Mouse (Mus musculus) ES-E14 (cell line): ENCODE data around the gene Vps45. TPM values are rescaled to one million over a fixed set of nuclear protein-coding genes. Genes with fewer than 3 reads are reported as not detected.

Experiments used
- DNase-seq: peaks from one replicate; pipeline ENCODE4 v3.0.0-alpha.2; 2013; ENCODE audit warnings: low read depth, low spot score
- H3K27ac ChIP-seq: 2 replicates; pipeline ENCODE4 v1.5.1; 2012; ENCODE audit warnings: low read depth, mild to moderate bottlenecking, low read length, moderate library complexity, mixed read lengths; ENCODE audit not compliant: poor library complexity, insufficient read depth, severe bottlenecking
- H3K36me3 ChIP-seq: 2 replicates; pipeline ENCODE4 v1.6.1; 2012; ENCODE audit warnings: mild to moderate bottlenecking, low read length, moderate library complexity, mixed read lengths; ENCODE audit not compliant: control insufficient read depth, poor library complexity, insufficient read depth, severe bottlenecking
- H3K4me1 ChIP-seq, 2 experiments: fragments of 150-350 bp in 1 of 2; sonication (generic) in 1 of 2; 2 replicates each; pipeline ENCODE4 v1.6.1; 2012; ENCODE audit warnings: low read length in 2 of 2, mild to moderate bottlenecking in 1 of 2, mixed read lengths in 1 of 2; ENCODE audit not compliant: control insufficient read depth in 2 of 2, insufficient read depth in 2 of 2, poor library complexity in 1 of 2
- H3K4me3 ChIP-seq, 2 experiments: fragments of 150-350 bp in 1 of 2; sonication (generic) in 1 of 2; 2 replicates each; pipeline ENCODE4 v1.5.1; 2012; ENCODE audit warnings: low read length in 2 of 2, low read depth in 1 of 2, mild to moderate bottlenecking in 1 of 2, mixed read lengths in 1 of 2; ENCODE audit not compliant: insufficient read depth in 1 of 2, poor library complexity in 1 of 2, severe bottlenecking in 1 of 2
- H3K9ac ChIP-seq: 2 replicates; pipeline ENCODE4 v1.6.1; 2012; ENCODE audit warnings: low read depth, mild to moderate bottlenecking, low read length, mixed read lengths; ENCODE audit not compliant: poor library complexity, insufficient read depth, severe bottlenecking
- H3K9me3 ChIP-seq: fragments of 150-350 bp; sonication (generic); 2 replicates; pipeline ENCODE4 v1.6.1; 2012; ENCODE audit warnings: low read depth, mild to moderate bottlenecking, low read length; ENCODE audit not compliant: control insufficient read depth, insufficient read depth
- CHD2 ChIP-seq: IDR thresholded peaks from 2 replicates; pipeline ENCODE4 v1.6.1; 2014; ENCODE audit warnings: mild to moderate bottlenecking, low read depth, low read length, inconsistent platforms
- HCFC1 ChIP-seq: IDR thresholded peaks from 2 replicates; pipeline ENCODE4 v1.6.1; 2012; ENCODE audit warnings: low read length, inconsistent platforms, borderline replicate concordance; ENCODE audit not compliant: insufficient read depth
- MAFK ChIP-seq: IDR thresholded peaks from 2 replicates; pipeline ENCODE4 v1.6.1; 2014; ENCODE audit warnings: mild to moderate bottlenecking, low read depth, low read length, inconsistent platforms; ENCODE audit not compliant: insufficient read depth
- ZC3H11A ChIP-seq: IDR thresholded peaks from 2 replicates; pipeline ENCODE4 v1.6.1; 2012; ENCODE audit warnings: low read depth, mild to moderate bottlenecking, inconsistent platforms, low read length, borderline replicate concordance
- ZNF384 ChIP-seq: IDR thresholded peaks from 2 replicates; pipeline ENCODE4 v1.6.1; 2012; ENCODE audit warnings: low read depth, low read length, inconsistent platforms
- in situ Hi-C, 2 experiments: fragments of 600-800 bp; cut with MboI; formaldehyde crosslinking; loops; one replicate each; pipeline ENCODE4 v1.15.1; 2025; ENCODE audit warnings: low sequenced_read_pairs in 2 of 2, inconsistent platforms in 1 of 2; ENCODE audit not compliant: unreplicated experiment in 2 of 2
- total RNA-seq: library from RNA; depleted of rRNA; stranded (reverse); fragments of 300-350 nt; gene quantifications from 2 replicates; pipeline ENCODE4 v1.2.3, GENCODE M21; 2012

Gene Vps45
- total RNA-seq, 1 experiment, result 11.9 TPM

- in situ Hi-C loops, result no loop called here
- H3K36me3 ChIP-seq, result no peaks in the 10 kb centered on the region
- no peak for DNase-seq
- H3K9ac ChIP-seq, result no peak overlapping the region
- H3K27ac ChIP-seq, result no peak overlapping the region
- no peak overlapping the region for H3K4me3 ChIP-seq
- TF ChIP-seq MAFK, result no peak
- TF ChIP-seq ZNF384, result no peak
- no peak for TF ChIP-seq HCFC1
- H3K4me1 ChIP-seq, result no peaks in the 10 kb centered on the region; a peak in 1 of 4 replicates
- no peaks in the 10 kb centered on the region for H3K9me3 ChIP-seq
These were observed 57.3 kb downstream of the Vps45 start for GRCm38 (mm10) chr3:96000921-96001501.

GRCm38 (mm10) chr3:96000080-96000632 is 58.1 kb downstream of the Vps45 start:
- in situ Hi-C loops, result no loop called here
- no peak for DNase-seq
- Histone ChIP-seq H3K4me1 (no peaks in the 10 kb centered on the region; a peak in 1 of 4 replicates), H3K36me3 (no peaks in the 10 kb centered on the region), H3K4me3 (no peak overlapping the region), H3K27ac (no peak overlapping the region), H3K9me3 (no peaks in the 10 kb centered on the region), H3K9ac (no peak overlapping the region)
- TF ChIP-seq ZC3H11A (no peak), HCFC1 (no peak), MAFK (no peak), CHD2 (no peak), ZNF384 (no peak)

- TF ChIP-seq HCFC1 (no peak), CHD2 (no peak), ZC3H11A (no peak), MAFK (no peak), ZNF384 (no peak)
- DNase-seq, result no peak
- H3K4me1 ChIP-seq, result peaks cover 1 to 2% of the 10 kb centered on the region in 2 experiments; a peak in 2 of 4 replicates
- H3K9ac ChIP-seq, result no peak overlapping the region
- H3K36me3 ChIP-seq, result no peaks in the 10 kb centered on the region
- in situ Hi-C loops, result no loop called here
- H3K4me3 ChIP-seq, result no peak overlapping the region
- H3K9me3 ChIP-seq, result no peaks in the 10 kb centered on the region
- H3K27ac ChIP-seq, result no peak overlapping the region
These were observed 58.8 kb downstream of the Vps45 start for GRCm38 (mm10) chr3:95999308-96000079.

- DNase-seq, result no peak
- Histone ChIP-seq H3K4me1 (peaks cover 2 to 12% of the 10 kb centered on the region in 2 experiments; a peak in 2 of 4 replicates), H3K27ac (no peak overlapping the region), H3K36me3 (no peaks in the 10 kb centered on the region), H3K9me3 (no peaks in the 10 kb centered on the region), H3K9ac (no peak overlapping the region), H3K4me3 (no peak overlapping the region)
- in situ Hi-C loops, result no loop called here
- TF ChIP-seq MAFK (no peak), ZC3H11A (no peak), CHD2 (no peak), HCFC1 (no peak), ZNF384 (no peak)
These were observed 61.0 kb downstream of the Vps45 start for GRCm38 (mm10) chr3:95997203-95997721.
